Mouse (Mus musculus) spleen, adult 2 months (tissue): Measurements from ENCODE around the gene Slc25a54. TPM values are rescaled to one million over a fixed set of nuclear protein-coding genes. Genes with fewer than 3 reads are reported as not detected.

Source experiments
- DNase-seq, 2 experiments: peaks; one replicate each; pipeline versions ENCODE4 v3.0.0 to v3.0.0-alpha.2; 2012 to 2021; ENCODE audit warnings: low spot score in 2 of 2, low read depth in 1 of 2
- H3K27ac ChIP-seq: fragments of 200-500 bp; 2 replicates; pipeline ENCODE4 v1.5.1; 2012; ENCODE audit warnings: low read length, inconsistent platforms; ENCODE audit not compliant: insufficient read depth
- H3K27me3 ChIP-seq: fragments of 200-500 bp; 2 replicates; pipeline ENCODE4 v1.6.1; 2012; ENCODE audit warnings: mild to moderate bottlenecking, moderate library complexity, low read length, inconsistent platforms; ENCODE audit not compliant: control insufficient read depth, insufficient read depth
- H3K36me3 ChIP-seq: fragments of 200-500 bp; 2 replicates; pipeline ENCODE4 v1.6.1; 2012; ENCODE audit warnings: mild to moderate bottlenecking, low read length, inconsistent platforms; ENCODE audit not compliant: control insufficient read depth, insufficient read depth
- H3K4me1 ChIP-seq: fragments of 200-500 bp; 2 replicates; pipeline ENCODE4 v1.6.1; 2011; ENCODE audit warnings: inconsistent platforms; ENCODE audit not compliant: control insufficient read depth, insufficient read depth, insufficient read length
- H3K4me3 ChIP-seq: fragments of 200-500 bp; 2 replicates; pipeline ENCODE4 v1.5.1; 2011; ENCODE audit warnings: mild to moderate bottlenecking, inconsistent platforms; ENCODE audit not compliant: insufficient read depth, insufficient read length; ENCODE audit errors: extremely low read depth
- CTCF ChIP-seq: fragments of 200-500 bp; IDR thresholded peaks from 2 replicates; pipeline ENCODE4 v1.5.1; 2011; ENCODE audit warnings: mild to moderate bottlenecking, inconsistent platforms; ENCODE audit not compliant: insufficient read depth, insufficient read length, insufficient replicate concordance; ENCODE audit errors: extremely low read depth
- POLR2A ChIP-seq: fragments of 200-500 bp; IDR thresholded peaks from 2 replicates; pipeline ENCODE4 v1.6.1; 2011; ENCODE audit warnings: low read depth, low read length, inconsistent platforms
- WGBS: fragments of 180-500 bp; shearing (Covaris S2); methylation state at CpG from one replicate; pipeline ENCODE4 v1.1.7; 2018; 5-methylcytosine and 5-hydroxymethylcytosine counted together
- polyA plus RNA-seq: library from polyadenylated mRNA; depleted of rRNA; stranded (reverse); fragments of >200 nt; gene quantifications from 2 replicates; pipeline ENCODE4 v1.2.3, GENCODE M21; 2012

Gene Slc25a54
- polyA plus RNA-seq, 1 experiment, result not detected

DNA sequence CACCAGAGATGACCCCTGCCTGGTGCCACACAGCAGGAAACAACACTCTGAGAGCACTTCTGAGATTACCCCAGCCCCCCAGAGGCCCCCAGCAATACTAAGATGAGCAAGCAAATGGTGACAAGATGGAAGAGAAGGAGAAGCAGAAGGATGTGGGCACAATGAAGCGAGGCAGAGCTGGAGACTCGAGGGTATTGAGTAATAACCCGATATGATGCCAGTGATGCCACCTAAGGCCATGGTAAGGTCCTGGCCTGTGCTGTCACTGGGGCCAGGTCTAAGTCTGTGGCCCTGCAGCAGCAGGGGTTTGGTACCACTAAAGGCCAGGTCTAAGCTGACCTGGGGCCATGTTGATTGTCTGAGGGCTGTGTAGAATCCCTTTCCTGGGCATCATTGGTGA lies 33.8 kb upstream of the Slc25a54 start:
- 64% methylated on average over 3 of the region's 3 CpGs for WGBS
- Histone ChIP-seq H3K4me3 (no peak overlapping the region), H3K27me3 (no peaks in the 10 kb centered on the region), H3K36me3 (no peaks in the 10 kb centered on the region), H3K27ac (no peak overlapping the region), H3K4me1 (no peaks in the 10 kb centered on the region)
- DNase-seq, result no peak
- TF ChIP-seq CTCF, result no peak

GRCm38 (mm10) chr3:109047707-109048283 lies 32.5 kb upstream of the Slc25a54 start:
- 73% methylated on average over 6 of the region's 6 CpGs for WGBS
- no peak for DNase-seq

GRCm38 (mm10) chr3:109051056-109051945 lies 29.0 kb upstream of the Slc25a54 start:
- TF ChIP-seq CTCF (no peak), POLR2A (no peak)
- Histone ChIP-seq H3K27me3 (no peaks in the 10 kb centered on the region), H3K4me3 (no peak overlapping the region), H3K4me1 (no peaks in the 10 kb centered on the region), H3K36me3 (no peaks in the 10 kb centered on the region), H3K27ac (no peak overlapping the region)
- no peak for DNase-seq
- 16% methylated on average over 11 of the region's 11 CpGs for WGBS

More at GRCm38 (mm10) chr3:109047707-109048283, 32.5 kb upstream of the Slc25a54 start:
- no peak overlapping the region for H3K27ac ChIP-seq
- H3K4me3 ChIP-seq, result no peak overlapping the region
- no peaks in the 10 kb centered on the region for H3K27me3 ChIP-seq
- no peaks in the 10 kb centered on the region for H3K36me3 ChIP-seq
- H3K4me1 ChIP-seq, result no peaks in the 10 kb centered on the region
- TF ChIP-seq CTCF (no peak), POLR2A (no peak)

GRCm38 (mm10) chr3:109051946-109052331 lies 28.3 kb upstream of the Slc25a54 start:
- H3K36me3 ChIP-seq, result no peaks in the 10 kb centered on the region
- H3K27ac ChIP-seq, result no peak overlapping the region
- H3K4me3 ChIP-seq, result no peak overlapping the region
- TF ChIP-seq POLR2A (no peak), CTCF (no peak)
- no peaks in the 10 kb centered on the region for H3K27me3 ChIP-seq
- DNase-seq, result no peak
- H3K4me1 ChIP-seq, result no peaks in the 10 kb centered on the region
- WGBS, result 82% methylated on average over 6 of the region's 6 CpGs

- WGBS, result 71% methylated on average over 8 of the region's 8 CpGs
Measured at GRCm38 (mm10) chr3:109059903-109060302, 20.4 kb upstream of the Slc25a54 start.

DNA sequence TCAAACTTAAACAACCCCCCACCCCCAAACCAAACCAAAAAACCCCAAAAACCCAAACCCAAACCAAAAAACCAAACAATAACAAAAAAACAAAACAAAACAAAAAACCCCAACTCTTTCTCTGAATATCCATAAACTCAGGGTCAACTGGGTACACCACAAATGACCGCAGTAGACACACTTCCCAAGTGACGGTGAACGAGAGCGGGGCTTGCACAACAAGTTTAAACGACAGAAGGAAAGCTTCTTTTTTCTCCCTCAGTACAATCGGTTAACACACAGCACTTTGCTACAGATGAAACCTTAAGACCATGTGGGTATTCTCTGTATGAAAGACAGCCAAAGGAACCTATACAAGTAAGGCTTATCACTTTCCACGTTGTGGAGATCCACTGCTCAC lies 17.9 kb upstream of the Slc25a54 start:
- TF ChIP-seq POLR2A (no peak), CTCF (no peak)
- Histone ChIP-seq H3K27ac (no peak overlapping the region), H3K27me3 (no peaks in the 10 kb centered on the region), H3K36me3 (no peaks in the 10 kb centered on the region), H3K4me3 (no peak overlapping the region), H3K4me1 (no peaks in the 10 kb centered on the region)
- no peak for DNase-seq
- 90% methylated on average over 7 of the region's 7 CpGs for WGBS

More at GRCm38 (mm10) chr3:109059903-109060302, 20.4 kb upstream of the Slc25a54 start:
- H3K4me3 ChIP-seq, result no peak overlapping the region
- H3K27me3 ChIP-seq, result no peaks in the 10 kb centered on the region
- no peak overlapping the region for H3K27ac ChIP-seq
- TF ChIP-seq POLR2A (no peak), CTCF (no peak)
- no peaks in the 10 kb centered on the region for H3K4me1 ChIP-seq
- DNase-seq, result no peak
- no peaks in the 10 kb centered on the region for H3K36me3 ChIP-seq

- peak; percentile 43; the same call in 1 of the 2 replicates for TF ChIP-seq CTCF
- TF ChIP-seq POLR2A, result no peak
- WGBS, result 2% methylated on average over 6 of the region's 6 CpGs
- Histone ChIP-seq H3K27ac (no peak overlapping the region), H3K4me3 (no peak overlapping the region), H3K36me3 (no peaks in the 10 kb centered on the region), H3K27me3 (no peaks in the 10 kb centered on the region), H3K4me1 (no peaks in the 10 kb centered on the region)
- DNase-seq, result peak; percentile 29 to 36
Measured at GRCm38 (mm10) chr3:109062989-109063388, 17.3 kb upstream of the Slc25a54 start.
